Mouse (Mus musculus): ENCODE results near the gene 8030474K03Rik.
"Not testable (repeated sequence)": the region's sequence is repeated elsewhere in the genome, so short reads cannot be mapped to it uniquely, and the experiment has no call there.

Gene 8030474K03Rik

DNA sequence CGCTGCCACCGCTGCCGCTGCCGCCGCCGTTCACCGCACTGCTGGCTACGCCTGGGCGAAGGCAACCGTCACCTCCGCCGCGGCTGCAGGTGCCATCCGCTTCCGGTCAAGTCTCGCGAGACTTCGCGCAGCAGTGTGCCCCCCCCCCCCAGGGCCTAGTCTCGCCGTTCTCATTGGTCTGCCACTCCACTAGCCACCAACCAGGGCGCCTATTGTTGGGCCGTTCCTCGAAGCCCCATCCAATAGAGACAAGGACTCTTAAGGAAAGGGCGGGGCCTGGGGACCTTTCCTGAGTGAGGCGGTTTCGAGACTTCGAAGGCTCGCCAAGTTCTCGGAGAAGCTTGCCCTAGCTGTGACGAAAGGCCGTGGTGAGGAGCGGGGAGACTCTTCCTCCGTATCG lies at the start of gene 8030474K03Rik, which contains the start of gene Gm4779:
Gene 8030474K03Rik (plus strand): TSS at position 315 of the 400 bp plus-strand sequence.
Gene Gm4779 (minus strand): TSS at position 82 of the 400 bp plus-strand sequence.
- no peak for DNase-seq (ENCODE audit: low spot score in 2 of 2)

DNA sequence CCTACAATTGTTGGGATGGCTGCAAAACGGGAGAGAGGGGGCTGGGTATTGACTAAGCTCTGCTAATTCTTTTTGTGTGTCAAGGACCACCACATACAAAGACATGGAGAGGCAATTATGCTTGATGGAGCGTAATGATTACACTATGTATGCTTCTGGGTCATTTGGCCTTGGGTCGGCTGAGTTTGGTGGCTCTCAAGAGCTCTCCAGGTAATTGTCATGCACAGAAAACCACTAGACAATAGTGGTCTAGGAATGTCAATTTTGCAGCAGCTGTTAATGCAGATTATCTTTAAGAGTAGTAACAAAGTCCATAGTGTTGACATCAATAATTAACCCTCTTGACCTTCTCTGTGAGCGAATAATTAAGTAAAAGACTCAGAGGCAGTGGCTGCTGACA lies 44.3 kb upstream of the 8030474K03Rik start:
- no peak for DNase-seq (ENCODE audit: low spot score in 2 of 2)

DNA sequence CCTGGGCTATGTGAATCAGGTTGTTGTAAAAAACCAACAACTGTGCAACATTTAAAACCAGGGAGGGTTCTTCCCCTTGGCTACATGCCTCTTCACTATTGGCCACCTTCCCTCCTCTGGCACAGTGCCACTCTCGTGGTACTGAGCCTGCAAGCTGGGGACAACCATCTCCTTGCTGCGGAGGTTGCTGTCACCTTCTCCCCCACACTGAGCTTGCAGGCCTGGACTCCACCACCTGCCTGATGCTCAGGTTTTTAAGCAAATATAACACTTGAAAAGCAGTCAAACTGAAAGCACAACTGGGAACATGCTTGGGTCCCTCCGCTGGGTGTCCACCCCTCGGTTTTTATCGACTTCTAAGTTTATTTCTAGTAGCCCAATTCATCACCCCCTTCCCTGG lies 40.0 kb upstream of the 8030474K03Rik start:
- no peak for DNase-seq (ENCODE audit: low spot score in 2 of 2)

DNA sequence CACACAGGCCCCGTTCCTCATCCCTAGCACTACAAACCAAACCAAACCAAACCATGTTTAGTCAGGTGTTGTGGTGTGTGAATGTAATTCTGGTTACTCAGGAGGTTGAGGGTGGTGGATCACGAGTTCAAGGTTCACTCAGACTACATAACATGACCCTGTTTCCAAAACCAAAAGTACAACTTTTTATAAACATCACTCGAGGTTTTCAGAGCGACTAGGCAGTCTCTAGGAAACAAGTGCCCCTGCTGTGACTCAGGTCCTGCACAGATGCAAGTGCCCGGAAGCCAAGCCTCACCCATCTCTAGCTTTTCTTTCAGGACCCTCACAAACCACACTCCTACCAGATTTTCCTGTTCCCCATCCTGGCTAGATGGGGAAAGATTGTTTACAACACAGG lies 29.8 kb upstream of the 8030474K03Rik start:
- DNase-seq (ENCODE audit: low spot score in 2 of 2), result no peak

DNA sequence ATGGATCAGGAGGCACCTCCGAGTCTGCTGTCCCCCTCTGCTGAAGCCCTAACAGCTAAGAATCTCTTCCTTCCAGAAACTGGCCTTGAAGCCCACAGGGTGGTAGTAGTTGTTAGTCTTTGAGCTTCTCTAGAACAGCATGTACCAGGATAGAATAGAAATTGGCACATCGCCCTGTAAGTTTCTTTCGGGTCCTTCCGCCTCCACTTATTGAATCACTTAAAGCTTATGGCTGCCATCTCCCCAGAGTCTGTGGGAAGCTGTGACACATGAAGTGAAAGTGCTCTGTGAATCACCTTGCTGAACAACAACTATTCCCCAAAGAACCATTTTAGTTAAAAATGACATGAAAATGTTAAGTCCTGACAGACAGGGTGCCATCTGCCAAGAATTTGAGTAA lies 29.3 kb upstream of the 8030474K03Rik start:
- no peak for DNase-seq (ENCODE audit: low spot score in 2 of 2)

DNA sequence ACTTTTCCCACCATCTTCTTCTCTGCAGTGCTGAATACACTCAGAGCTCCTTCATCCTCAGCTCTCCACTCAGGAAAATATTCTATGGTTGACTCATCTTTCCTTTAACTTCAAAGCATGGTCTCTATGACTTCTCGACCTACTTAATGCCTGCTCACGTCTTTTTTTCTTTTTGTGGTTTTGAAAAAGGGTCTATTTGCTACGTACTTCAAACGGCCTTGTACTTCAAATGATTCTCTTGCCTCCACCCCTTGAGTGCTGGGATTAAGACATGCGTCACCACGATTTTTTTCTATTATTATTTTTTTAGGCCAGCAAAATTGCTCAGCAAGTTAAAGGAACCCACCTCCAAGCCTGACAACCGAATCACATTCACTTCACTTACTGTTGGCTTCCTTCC lies 27.2 kb upstream of the 8030474K03Rik start:
- DNase-seq (ENCODE audit: low spot score in 2 of 2), result no peak

DNA sequence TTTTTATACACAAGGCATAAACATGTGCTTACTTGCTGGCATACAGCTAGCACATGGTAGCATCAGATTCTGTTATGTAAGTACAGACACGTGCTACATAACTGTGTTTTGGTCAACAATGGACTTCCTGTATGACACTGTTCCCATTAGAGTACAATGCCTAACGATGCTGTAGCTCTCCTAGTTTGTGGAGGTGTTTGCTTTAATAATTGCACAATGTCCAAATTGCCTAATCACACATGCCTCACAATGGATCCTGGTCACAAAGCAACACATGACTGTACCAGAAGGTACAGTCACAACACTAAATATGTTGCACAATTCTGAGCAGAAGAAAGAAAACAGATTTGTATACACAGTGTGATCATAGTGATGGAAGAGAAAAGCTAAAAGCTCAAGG lies 25.0 kb upstream of the 8030474K03Rik start:
- no peak for DNase-seq (ENCODE audit: low spot score in 2 of 2)

DNA sequence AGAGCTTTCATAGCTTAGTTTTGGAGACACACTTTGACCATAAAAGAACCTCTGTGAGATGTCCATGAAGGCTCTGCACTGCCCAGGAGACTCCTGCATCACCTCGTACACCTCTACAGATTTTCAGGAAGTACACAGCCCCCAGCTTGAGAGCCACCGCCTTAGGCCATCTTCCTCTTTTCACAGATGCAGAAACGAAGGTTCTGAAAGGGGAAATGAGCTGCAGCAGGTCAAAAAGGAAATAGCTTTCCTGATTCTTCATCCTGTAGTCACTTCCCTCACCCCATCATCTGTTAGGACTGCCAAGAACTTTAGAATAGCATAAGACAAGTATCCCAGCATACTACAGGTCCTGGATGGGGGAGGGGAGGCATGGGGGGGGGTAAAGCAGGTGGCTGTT lies 24.1 kb upstream of the 8030474K03Rik start:
- DNase-seq (ENCODE audit: low spot score in 2 of 2), result no peak

DNA sequence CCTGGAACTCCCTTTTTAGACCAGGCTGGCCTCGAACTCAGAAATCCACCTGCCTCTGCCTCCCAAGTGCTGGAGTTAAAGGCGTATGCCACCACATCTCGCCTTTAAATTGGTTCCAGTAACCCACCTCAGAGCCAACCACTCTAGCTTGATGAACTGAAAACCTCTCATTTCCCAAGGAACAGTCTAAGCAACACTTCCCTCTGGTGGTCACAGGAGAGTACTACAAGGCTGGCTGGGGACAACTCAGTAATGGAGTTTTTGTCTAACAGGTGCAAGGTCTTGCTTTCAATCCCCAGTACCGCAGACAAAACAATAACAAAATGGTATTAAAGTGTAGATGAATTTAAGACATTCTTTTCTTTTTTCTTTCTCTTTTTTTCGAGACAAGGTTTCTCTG lies 22.4 kb upstream of the 8030474K03Rik start:
- DNase-seq (ENCODE audit: low spot score in 2 of 2), result peak; percentile 11 to 56

DNA sequence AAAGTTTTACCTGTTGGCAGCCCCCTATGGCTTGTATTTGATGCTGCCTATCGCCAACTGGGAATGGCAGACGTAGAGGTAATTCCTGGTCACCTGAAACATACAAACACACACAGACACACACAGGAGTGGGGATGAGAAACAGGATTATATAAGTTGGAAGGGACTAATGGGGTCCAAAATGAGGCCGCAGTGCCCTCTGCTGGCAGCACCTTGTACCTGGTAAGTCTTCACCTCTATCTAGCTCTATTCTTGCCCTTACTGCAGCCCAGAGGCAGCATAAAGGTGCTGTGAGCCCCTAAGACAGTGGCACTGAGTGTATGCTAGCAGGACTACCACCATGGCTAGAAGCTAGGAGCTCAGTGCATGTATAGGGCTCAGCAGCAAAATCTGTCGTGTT lies 2.9 kb upstream of the 8030474K03Rik start:
- no peak for DNase-seq (ENCODE audit: low spot score in 2 of 2)

DNA sequence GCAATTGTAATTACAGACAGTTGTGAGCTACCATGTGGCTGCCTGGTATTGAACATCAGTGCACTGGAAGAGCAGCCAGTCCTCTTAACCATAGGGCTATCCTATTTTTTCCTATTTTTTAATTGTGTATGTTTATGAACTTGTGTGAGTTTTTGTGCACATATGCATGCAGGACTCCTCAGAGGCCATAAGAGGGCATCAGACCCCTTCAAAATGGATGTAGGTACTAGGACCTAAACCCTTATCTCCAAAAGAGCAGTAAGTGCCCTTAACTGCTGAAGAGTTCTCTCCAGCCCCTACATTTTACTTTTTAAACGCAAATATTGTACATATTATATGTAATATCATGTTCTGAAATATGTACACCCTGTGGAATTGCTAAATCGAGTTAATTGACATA lies 11.1 kb downstream of the 8030474K03Rik start:
- no peak for DNase-seq (ENCODE audit: low spot score in 2 of 2)

DNA sequence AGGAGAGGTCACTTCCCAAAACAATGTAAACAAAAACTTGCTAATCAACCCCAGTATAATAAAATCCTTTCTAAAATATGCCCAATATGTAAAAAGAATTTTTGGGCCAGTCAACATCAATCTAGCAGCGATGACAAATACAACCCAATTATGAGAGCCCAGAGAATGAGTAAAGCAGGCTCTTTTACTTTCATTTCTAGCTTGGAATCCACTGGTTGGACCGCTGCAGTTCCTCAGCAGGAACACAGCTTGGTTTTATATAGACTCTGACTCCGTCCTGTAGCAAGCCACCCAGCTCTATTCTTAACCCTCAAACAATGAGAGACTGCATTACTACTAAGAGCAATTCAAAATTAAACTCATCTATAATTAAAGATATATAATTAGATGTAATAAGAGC lies 17.3 kb downstream of the 8030474K03Rik start:
- no peak for DNase-seq (ENCODE audit: low spot score in 2 of 2)

DNA sequence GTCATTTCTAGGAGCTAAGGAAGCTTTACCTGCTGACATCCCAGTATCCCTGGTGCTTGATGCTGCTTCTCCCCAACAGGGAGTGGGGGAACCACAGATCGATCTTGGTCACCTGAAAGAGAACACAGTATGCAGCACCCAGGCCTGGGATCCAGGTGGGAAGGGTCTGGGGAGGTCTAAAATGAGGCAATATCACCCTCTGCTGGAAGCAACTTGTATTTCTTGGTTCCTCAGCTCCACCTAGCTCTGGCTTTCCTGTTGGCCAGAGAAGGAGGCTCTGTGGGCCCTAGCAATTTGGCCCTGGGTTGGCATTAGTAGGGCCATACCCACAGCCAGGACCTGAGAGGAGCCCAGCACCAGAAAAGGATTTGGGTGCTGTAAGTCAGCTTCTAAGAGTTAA lies 24.7 kb downstream of the 8030474K03Rik start:
- no peak for DNase-seq (ENCODE audit: low spot score in 2 of 2)

DNA sequence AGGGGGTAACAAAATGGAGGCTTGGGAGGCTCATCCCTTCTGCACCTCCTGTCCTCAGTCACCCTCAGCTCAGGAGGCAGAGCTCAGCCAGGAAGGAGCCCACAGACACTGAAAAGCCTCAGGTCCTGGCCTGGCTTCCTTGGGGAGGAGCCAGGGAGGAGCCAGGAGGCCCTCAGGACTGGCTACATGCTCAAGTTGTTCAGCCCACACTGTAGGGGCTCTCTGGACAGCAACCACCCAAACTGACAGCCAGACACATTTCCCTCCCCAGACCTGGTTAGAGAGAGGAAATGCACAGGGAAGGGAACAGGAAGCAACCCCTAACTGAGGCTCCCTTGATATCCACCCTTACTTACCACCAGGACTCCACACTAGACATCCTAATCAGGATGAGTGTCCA lies 25.5 kb downstream of the 8030474K03Rik start:
- not testable (repeated sequence) for DNase-seq (ENCODE audit: low spot score in 2 of 2)

DNA sequence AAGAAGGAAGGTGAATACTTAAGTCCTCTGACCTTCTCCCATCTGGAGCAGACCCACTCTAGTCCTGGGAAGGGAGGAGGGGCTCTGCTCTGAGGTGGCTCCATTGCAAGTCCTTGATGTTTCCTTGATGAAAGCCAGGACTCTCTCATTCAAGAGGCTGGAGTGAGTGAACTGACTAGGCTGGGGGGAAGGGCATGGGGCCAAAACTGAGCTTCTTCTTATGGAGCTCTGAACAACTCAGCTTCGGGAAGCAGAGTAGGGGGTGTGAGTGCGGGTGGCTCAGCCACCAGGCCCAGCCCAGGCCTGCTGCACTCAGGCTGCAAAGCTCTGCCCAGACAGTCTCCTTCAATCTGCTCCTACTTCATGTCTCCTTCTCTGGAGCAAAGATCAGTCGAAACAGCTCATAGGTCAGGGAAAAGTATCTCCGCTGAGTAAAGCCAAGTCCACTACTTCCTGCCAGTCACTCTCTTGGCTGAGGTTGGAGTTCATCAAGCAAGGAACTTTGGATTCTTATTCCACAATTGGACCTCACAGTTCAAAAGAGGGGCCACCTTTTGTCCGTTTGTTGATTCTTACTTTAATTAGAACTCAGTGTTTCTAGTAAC lies 52.8 kb downstream of the 8030474K03Rik start:
- no peak for DNase-seq (ENCODE audit: low spot score in 2 of 2)
